Mouse (Mus musculus) ovary, postnatal 14 days (tissue): Measurements from ENCODE around the gene Msi2.
A peak's percentile ranks its signal among the peaks of the same experiment; 100 is the strongest.

ENCODE experiments used
- DNase-seq: peaks from one replicate; pipeline ENCODE4 v3.0.0; 2022; ENCODE audit warnings: low spot score

Gene Msi2

GRCm38 (mm10) chr11:88443291-88443690 is 275.0 kb downstream of the Msi2 start:
- DNase-seq = no peak

GRCm38 (mm10) chr11:88441871-88442740 is 276.2 kb downstream of the Msi2 start:
- DNase-seq = no peak

- DNase-seq = no peak
Measured at GRCm38 (mm10) chr11:88438659-88439058, 279.7 kb downstream of the Msi2 start.

GRCm38 (mm10) chr11:88436596-88436995 is 281.7 kb downstream of the Msi2 start:
- DNase-seq = no peak

- DNase-seq = no peak
Measured at GRCm38 (mm10) chr11:88435543-88435942, 282.8 kb downstream of the Msi2 start.

GRCm38 (mm10) chr11:88431363-88432269 is 286.7 kb downstream of the Msi2 start:
- no peak for DNase-seq

- DNase-seq = no peak
Measured at GRCm38 (mm10) chr11:88430292-88430691, 288.0 kb downstream of the Msi2 start.

GRCm38 (mm10) chr11:88429680-88430079 is 288.6 kb downstream of the Msi2 start:
- no peak for DNase-seq

GRCm38 (mm10) chr11:88425631-88426101 is 292.6 kb downstream of the Msi2 start:
- no peak for DNase-seq

- DNase-seq = no peak
Measured at GRCm38 (mm10) chr11:88424034-88424767, 294.1 kb downstream of the Msi2 start.

GRCm38 (mm10) chr11:88421057-88421578 is 297.2 kb downstream of the Msi2 start:
- no peak for DNase-seq

GRCm38 (mm10) chr11:88419657-88420366 is 298.5 kb downstream of the Msi2 start:
- DNase-seq = no peak

GRCm38 (mm10) chr11:88419064-88419463 is 299.2 kb downstream of the Msi2 start:
- no peak for DNase-seq

GRCm38 (mm10) chr11:88414157-88414870 is 304.0 kb downstream of the Msi2 start:
- DNase-seq = no peak

GRCm38 (mm10) chr11:88412423-88413094 is 305.8 kb downstream of the Msi2 start:
- DNase-seq = peak; percentile 67

GRCm38 (mm10) chr11:88408305-88408704 is 310.0 kb downstream of the Msi2 start:
- DNase-seq = no peak

GRCm38 (mm10) chr11:88406408-88406915 is 311.9 kb downstream of the Msi2 start:
- DNase-seq = no peak

GRCm38 (mm10) chr11:88404816-88405613 is 313.3 kb downstream of the Msi2 start:
- DNase-seq = peak; percentile 31

GRCm38 (mm10) chr11:88404247-88404677 is 314.1 kb downstream of the Msi2 start:
- no peak for DNase-seq
